In the genomic region with DNA sequence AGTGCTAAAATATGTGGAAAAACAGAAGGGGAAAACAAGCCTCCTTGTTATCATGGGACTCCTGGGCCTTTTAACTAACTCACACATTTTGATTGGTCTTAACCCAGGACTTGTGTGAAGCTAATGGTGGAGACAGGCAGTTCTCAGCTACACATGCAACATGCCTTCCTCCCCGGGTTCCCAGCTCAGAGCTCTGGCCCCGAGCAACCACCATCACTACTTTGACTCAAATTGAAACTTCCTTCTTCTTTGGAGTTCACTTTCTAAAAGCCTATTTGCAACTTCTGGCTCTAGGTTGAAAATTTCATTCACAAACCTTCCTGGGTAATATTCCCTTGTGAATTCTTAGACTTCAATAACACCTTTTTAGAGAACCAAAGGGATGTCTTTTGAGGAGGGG, we compare ENCODE assay signal across 31 mouse cellular contexts.
"Had no signal": no experiment of that assay in that cellular context is flagged by ENCODE, and none has a peak within 500 bp of the region (broad histone marks: within the 10 kb centered on the region; RNA-seq: fewer than 3 reads in every experiment).

No protein-coding gene starts in this region.

- DNase-seq: heart, postnatal 10 days; heart, postnatal 14 days; heart, postnatal 36 days; kidney, adult 11 months; kidney, adult 18-20 months; kidney, adult 2 months; kidney, adult 8-10 months; kidney, adult 9 months; kidney, postnatal 10 days; kidney, postnatal 14 days; kidney, postnatal 25 days; kidney, postnatal 36 days; kidney, postnatal 4 days; layer of hippocampus, adult 9-11 months; layer of hippocampus, postnatal 36 days had no signal

- H3K9me3 ChIP-seq: heart, embryonic 10.5 days; heart, embryonic 12.5 days; heart, embryonic 13.5 days; heart, embryonic 15.5 days; hindbrain, embryonic 10.5 days; hindbrain, embryonic 12.5 days; hindbrain, embryonic 13.5 days; hindbrain, embryonic 15.5 days; intestine, embryonic 15.5 days; kidney, embryonic 15.5 days had no signal

- H3K4me2 ChIP-seq: heart, embryonic 11.5 days; heart, embryonic 12.5 days; heart, embryonic 13.5 days; heart, embryonic 15.5 days; hindbrain, embryonic 12.5 days; hindbrain, embryonic 13.5 days; hindbrain, embryonic 14.5 days; hindbrain, embryonic 15.5 days; intestine, embryonic 15.5 days; kidney, embryonic 15.5 days had no signal

- H3K27ac ChIP-seq: heart, embryonic 10.5 days; heart, embryonic 13.5 days; heart, embryonic 15.5 days; hindbrain, embryonic 10.5 days; hindbrain, embryonic 12.5 days; hindbrain, embryonic 13.5 days; hindbrain, embryonic 14.5 days; hindbrain, embryonic 15.5 days; hindbrain, postnatal 0 days; intestine, embryonic 15.5 days; kidney, embryonic 15.5 days; kidney, postnatal 0 days; layer of hippocampus, adult 2 months; left cerebral cortex, adult 2 months had no signal

- H3K9ac ChIP-seq: heart, embryonic 12.5 days; heart, embryonic 13.5 days; heart, embryonic 15.5 days; hindbrain, embryonic 12.5 days; hindbrain, embryonic 13.5 days; hindbrain, embryonic 14.5 days; hindbrain, embryonic 15.5 days; intestine, embryonic 15.5 days; kidney, embryonic 15.5 days had no signal

- H3K4me1 ChIP-seq: hindbrain, embryonic 10.5 days; hindbrain, embryonic 12.5 days; hindbrain, embryonic 13.5 days; hindbrain, embryonic 15.5 days; intestine, embryonic 15.5 days; kidney, embryonic 15.5 days had no signal

- H3K4me3 ChIP-seq: heart, embryonic 10.5 days; heart, embryonic 12.5 days; heart, embryonic 13.5 days; heart, embryonic 15.5 days; hindbrain, embryonic 10.5 days; hindbrain, embryonic 12.5 days; hindbrain, embryonic 13.5 days; hindbrain, embryonic 15.5 days; intestine, embryonic 15.5 days; kidney, embryonic 15.5 days; layer of hippocampus, adult 2 months; left cerebral cortex, adult 2 months had no signal

- H3K27me3 ChIP-seq: heart, embryonic 12.5 days; heart, embryonic 13.5 days; heart, embryonic 15.5 days; hindbrain, embryonic 12.5 days; hindbrain, embryonic 13.5 days; hindbrain, embryonic 15.5 days; intestine, embryonic 15.5 days; kidney, embryonic 15.5 days had no signal

- H3K36me3 ChIP-seq: heart, embryonic 10.5 days; heart, embryonic 15.5 days; hindbrain, embryonic 12.5 days; hindbrain, embryonic 13.5 days; hindbrain, embryonic 15.5 days; intestine, embryonic 15.5 days had no signal
